Mouse (Mus musculus) hindbrain, embryonic 16.5 days (tissue): Measurements from ENCODE around the gene Xndc1. TPM values are rescaled to one million over a fixed set of nuclear protein-coding genes. Genes with fewer than 3 reads are reported as not detected.
"Not testable (repeated sequence)": the region's sequence is repeated elsewhere in the genome, so short reads cannot be mapped to it uniquely, and the experiment has no call there.

Source experiments
- ATAC-seq: fragments of 200-750 bp; cut with Nextera tagmentation; 2 replicates; pipeline ENCODE4 v1.8.0; 2017; ENCODE audit warnings: moderate TSS enrichment, moderate library complexity
- H3K27ac ChIP-seq: fragments of 300-500 bp; sonication (generic); 2 replicates; pipeline ENCODE4 v1.5.1; 2014; ENCODE audit warnings: low read depth, mild to moderate bottlenecking, control low read depth, low read length, moderate library complexity
- H3K27me3 ChIP-seq: fragments of 300-500 bp; sonication (generic); replicated peaks from 2 replicates; pipeline ENCODE4 v1.6.1; 2014; ENCODE audit warnings: low read length; ENCODE audit not compliant: control insufficient read depth, insufficient read depth
- H3K36me3 ChIP-seq: fragments of 300-500 bp; sonication (generic); 2 replicates; pipeline ENCODE4 v1.6.1; 2014; ENCODE audit warnings: mild to moderate bottlenecking, low read length, moderate library complexity, mixed read lengths; ENCODE audit not compliant: control insufficient read depth, insufficient read depth
- H3K4me1 ChIP-seq: fragments of 300-500 bp; sonication (generic); 2 replicates; pipeline ENCODE4 v1.6.1; 2014; ENCODE audit warnings: low read depth, low read length; ENCODE audit not compliant: control insufficient read depth, insufficient read depth
- H3K4me2 ChIP-seq: fragments of 300-500 bp; sonication (generic); 2 replicates; pipeline ENCODE4 v1.6.1; 2014; ENCODE audit warnings: mild to moderate bottlenecking, low read length, control low read depth, moderate library complexity
- H3K4me3 ChIP-seq: fragments of 300-500 bp; sonication (generic); 2 replicates; pipeline ENCODE4 v1.5.1; 2014; ENCODE audit warnings: mild to moderate bottlenecking, low read length, control low read depth, moderate library complexity
- H3K9ac ChIP-seq: fragments of 300-500 bp; sonication (generic); 2 replicates; pipeline ENCODE4 v1.6.1; 2014; ENCODE audit warnings: low read depth, mild to moderate bottlenecking, control low read depth, low read length, moderate library complexity
- H3K9me3 ChIP-seq: fragments of 300-500 bp; sonication (generic); 2 replicates; pipeline ENCODE4 v1.6.1; 2014; ENCODE audit warnings: mild to moderate bottlenecking, low read length, moderate library complexity; ENCODE audit not compliant: control insufficient read depth
- WGBS: fragments of 180-500 bp; shearing (Covaris S2); extraction: QIAGEN DNeasy Blood & Tissue Kit; methylation state at CpG from one replicate; pipeline ENCODE4 v1.1.7; 2014; 5-methylcytosine and 5-hydroxymethylcytosine counted together
- polyA plus RNA-seq: library from polyadenylated mRNA; unstranded; fragments of >200 nt; fragmentation: Nextera tagmentation; extraction: Ambion mirVana; gene quantifications from 2 replicates; pipeline ENCODE4 v1.2.1, GENCODE M21; 2015

The Xndc1 gene
- polyA plus RNA-seq, 1 experiment from 2014 or later, result 24.6 TPM

DNA sequence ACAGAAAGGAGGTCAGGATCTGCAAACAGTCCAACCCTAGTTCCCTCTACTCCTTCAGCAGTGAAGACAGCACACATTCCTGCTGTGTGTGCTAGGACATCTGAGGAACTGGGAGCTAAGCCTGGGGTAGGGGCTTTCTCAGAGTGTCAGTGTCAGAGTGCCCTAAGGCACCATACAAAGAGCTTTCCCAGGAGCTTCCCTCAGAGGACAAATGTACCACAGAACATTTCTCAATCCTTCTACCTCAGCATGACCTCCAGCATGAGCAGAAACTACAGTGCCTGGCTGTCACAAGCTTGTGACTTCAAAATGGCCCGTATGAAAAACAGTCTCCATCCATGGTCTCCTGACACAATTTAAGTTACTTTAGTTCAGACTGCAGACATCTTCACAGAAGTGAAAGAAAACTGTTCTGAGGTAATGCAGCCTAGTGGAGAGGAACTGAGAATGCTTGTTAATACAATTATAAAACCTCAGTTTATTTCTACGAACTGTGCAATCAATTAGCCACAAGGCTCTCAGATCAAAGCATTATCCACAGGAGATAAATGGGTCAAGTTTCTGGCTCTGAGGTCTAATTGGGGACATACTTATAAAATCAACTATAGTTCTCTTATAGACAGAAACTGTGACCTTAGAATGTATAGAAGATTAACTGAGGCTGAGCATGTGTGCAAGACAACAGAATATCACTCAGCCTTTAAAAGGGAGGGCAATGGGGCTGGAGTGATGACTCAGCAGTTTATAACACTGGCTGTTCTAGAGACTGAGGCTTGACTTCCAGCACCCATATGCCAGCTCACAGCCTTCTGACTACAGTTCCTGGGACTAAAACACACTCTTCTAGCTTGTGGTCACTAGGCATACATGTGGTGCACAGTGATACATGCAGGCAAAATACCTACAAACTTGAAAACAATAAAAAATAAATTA, 39.9 kb upstream of the Xndc1 start:
- H3K9me3 ChIP-seq, result no peaks in the 10 kb centered on the region
- H3K4me3 ChIP-seq, result no peak overlapping the region
- H3K4me1 ChIP-seq, result no peaks in the 10 kb centered on the region
- WGBS, result 83% methylated on average over 2 of the region's 2 CpGs
- H3K27me3 ChIP-seq, result no peaks in the 10 kb centered on the region
- H3K27ac ChIP-seq, result no peak overlapping the region
- H3K4me2 ChIP-seq, result no peak overlapping the region
- H3K9ac ChIP-seq, result no peak overlapping the region
- no peak for ATAC-seq
- H3K36me3 ChIP-seq, result peaks cover 32% of the 10 kb centered on the region

DNA sequence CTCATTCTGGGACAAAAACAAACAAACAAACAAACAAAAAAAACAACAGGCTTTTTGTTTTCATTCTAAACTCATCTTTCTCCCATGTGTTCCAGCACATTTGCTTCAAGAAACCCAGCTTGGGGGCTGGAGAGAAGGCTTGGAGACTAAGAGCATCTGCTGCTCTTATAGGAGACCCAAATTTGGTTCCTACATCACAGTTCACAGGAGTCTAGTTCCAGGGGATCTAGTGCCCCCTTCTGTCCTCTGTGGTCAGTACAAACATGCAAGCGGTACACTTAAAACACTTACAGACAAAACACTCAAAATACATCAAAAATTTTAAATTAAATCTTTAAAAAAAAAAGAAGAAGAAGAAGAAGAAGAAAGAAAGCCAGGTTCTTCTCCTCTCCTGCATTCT, 30.4 kb upstream of the Xndc1 start:
- Histone ChIP-seq H3K36me3 (peaks cover 38% of the 10 kb centered on the region), H3K4me1 (no peaks in the 10 kb centered on the region), H3K4me2 (no peak overlapping the region), H3K27me3 (no peaks in the 10 kb centered on the region), H3K4me3 (no peak overlapping the region), H3K27ac (no peak overlapping the region), H3K9me3 (no peaks in the 10 kb centered on the region), H3K9ac (no peak overlapping the region)
- WGBS, result 89% methylated on average over 1 of the region's 1 CpGs
- no peak for ATAC-seq

DNA sequence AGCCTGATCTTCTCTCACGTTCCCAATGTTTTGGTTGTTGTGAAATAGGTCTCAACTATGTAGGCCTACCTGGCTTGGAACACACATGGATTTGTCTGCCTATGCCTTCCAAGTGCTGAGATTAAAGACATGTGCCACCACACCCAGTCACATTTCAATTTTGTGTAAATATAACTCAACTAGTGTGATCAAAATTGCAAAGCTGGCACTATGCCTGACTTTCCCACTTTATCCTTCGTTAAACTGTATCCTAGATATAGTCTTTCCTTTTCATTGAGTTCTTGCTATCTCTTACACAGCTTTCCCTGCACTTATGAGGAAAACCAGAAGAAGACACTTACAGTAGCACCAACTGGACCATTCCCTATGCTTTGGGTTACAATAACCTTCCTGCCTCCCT, 29.8 kb upstream of the Xndc1 start:
- 91% methylated on average over 2 of the region's 2 CpGs for WGBS

DNA sequence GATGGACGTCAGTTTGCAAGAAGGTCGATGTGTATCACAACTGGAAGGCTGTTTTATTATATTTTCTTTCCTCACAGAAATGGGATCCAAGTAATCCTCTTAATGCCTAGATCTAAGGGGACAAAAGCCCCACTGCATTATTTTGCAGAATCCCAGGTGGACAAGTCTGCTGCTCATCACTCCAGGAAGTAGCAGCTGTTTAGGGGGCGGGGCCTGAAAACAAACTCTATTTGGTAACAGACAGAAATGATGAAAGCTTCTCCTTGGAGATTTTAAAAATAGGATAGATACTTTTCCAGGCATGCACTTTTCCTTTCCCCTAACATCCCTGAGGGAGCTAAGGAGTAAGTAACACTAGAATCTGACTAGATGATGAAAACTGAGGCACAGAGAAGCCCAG, 28.0 kb upstream of the Xndc1 start:
- Histone ChIP-seq H3K9me3 (no peaks in the 10 kb centered on the region), H3K4me1 (no peaks in the 10 kb centered on the region), H3K36me3 (peaks cover 37% of the 10 kb centered on the region), H3K4me3 (no peak overlapping the region), H3K9ac (no peak overlapping the region), H3K4me2 (no peak overlapping the region), H3K27me3 (no peaks in the 10 kb centered on the region), H3K27ac (no peak overlapping the region)
- ATAC-seq, result no peak
- 96% methylated on average over 3 of the region's 3 CpGs for WGBS

More for the DNA sequence above, 29.8 kb upstream of the Xndc1 start:
- Histone ChIP-seq H3K4me1 (no peaks in the 10 kb centered on the region), H3K9me3 (no peaks in the 10 kb centered on the region), H3K27me3 (no peaks in the 10 kb centered on the region), H3K36me3 (peaks cover 38% of the 10 kb centered on the region), H3K27ac (no peak overlapping the region), H3K4me3 (no peak overlapping the region), H3K4me2 (no peak overlapping the region), H3K9ac (no peak overlapping the region)
- no peak for ATAC-seq

DNA sequence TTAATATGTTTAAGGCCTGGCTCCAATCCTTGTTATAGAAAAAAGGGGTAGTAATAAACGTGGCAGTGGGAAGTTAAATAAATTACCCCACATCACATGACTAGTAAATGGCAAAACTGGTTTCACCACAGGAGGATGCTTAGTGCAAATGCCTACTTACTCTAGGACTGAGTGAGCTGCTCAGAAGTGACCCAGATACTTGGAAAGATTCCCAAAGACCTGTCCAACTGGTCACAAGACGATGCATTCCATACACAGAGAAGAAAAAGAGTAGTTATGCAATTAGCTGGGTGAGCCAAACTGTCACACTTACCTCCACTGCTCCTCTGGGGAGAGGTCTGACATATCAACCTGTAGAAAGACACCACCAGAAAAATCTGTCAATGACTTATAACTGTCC, 23.0 kb upstream of the Xndc1 start:
- no peaks in the 10 kb centered on the region for H3K9me3 ChIP-seq
- peaks cover 17% of the 10 kb centered on the region for H3K36me3 ChIP-seq
- no peak for ATAC-seq
- WGBS, result 82% methylated on average over 2 of the region's 2 CpGs
- no peaks in the 10 kb centered on the region for H3K4me1 ChIP-seq
- H3K4me3 ChIP-seq, result no peak overlapping the region
- no peaks in the 10 kb centered on the region for H3K27me3 ChIP-seq
- H3K4me2 ChIP-seq, result no peak overlapping the region
- H3K9ac ChIP-seq, result no peak overlapping the region
- H3K27ac ChIP-seq, result no peak overlapping the region

DNA sequence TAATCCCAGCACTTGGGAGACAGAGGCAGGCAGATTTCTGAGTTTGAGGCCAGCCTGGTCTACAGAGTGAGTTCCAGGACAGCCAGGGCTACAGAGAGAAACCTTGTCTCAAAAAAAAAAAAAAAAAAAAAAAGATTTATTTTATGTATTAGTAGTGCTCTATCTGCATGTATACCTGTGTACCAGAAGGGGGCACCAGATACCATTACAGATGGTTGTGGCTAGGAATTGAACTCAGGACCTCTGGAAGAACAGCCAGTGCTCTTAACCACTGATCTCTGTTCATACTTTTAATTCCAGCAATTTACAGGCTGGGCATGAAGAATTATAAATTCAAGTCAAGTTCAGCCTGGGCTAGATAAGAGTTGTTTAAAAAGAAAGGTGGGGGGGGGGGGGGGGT, 16.8 kb upstream of the Xndc1 start:
- H3K27ac ChIP-seq, H3K9ac ChIP-seq, H3K9me3 ChIP-seq, ATAC-seq, H3K36me3 ChIP-seq, H3K4me3 ChIP-seq, H3K4me2 ChIP-seq, H3K4me1 ChIP-seq, H3K27me3 ChIP-seq: not testable (repeated sequence)

DNA sequence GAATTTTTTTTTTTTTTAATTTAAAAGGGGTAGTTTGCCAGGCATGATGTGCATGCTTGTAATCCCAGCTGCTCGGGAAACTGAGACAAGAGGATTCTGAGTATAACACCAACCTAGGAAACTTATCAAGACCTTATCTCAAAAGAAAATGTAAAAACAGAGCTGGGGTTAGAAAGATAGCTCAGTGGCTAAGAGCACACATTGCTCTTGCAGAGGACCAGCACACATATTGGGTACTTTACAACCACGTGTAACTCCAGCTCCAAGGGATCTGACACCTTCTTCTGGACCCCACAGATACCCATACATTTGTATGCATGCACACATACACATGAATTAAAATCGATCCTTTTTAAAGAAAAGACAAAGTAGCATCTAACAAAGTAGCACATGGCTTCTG, 4.0 kb upstream of the Xndc1 start:
- Histone ChIP-seq H3K27me3 (no peaks in the 10 kb centered on the region), H3K27ac (no peak overlapping the region), H3K9ac (no peak overlapping the region), H3K36me3 (peaks cover 6% of the 10 kb centered on the region), H3K4me1 (peaks cover 21% of the 10 kb centered on the region), H3K4me3 (no peak overlapping the region), H3K9me3 (no peaks in the 10 kb centered on the region), H3K4me2 (no peak overlapping the region)
- WGBS, result 95% methylated on average over 3 of the region's 3 CpGs
- no peak for ATAC-seq

DNA sequence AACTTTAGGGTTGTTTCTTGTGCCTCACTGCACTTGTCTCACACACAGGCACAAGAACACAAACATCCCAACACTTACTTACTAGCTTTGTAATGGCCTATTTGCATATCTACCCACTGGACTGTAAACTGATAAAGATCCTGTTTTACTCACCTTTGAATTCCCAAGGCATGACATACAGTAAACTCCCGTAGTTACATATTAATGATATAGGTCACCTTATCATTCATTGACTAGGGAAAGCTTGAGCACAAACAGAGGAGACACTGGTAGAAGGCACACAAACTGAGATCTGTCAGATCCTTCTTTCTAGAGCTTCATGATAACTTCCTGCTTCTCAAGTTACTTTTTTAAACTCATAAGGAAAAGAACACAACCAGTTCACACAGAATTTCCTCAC, 3.1 kb upstream of the Xndc1 start:
- WGBS, result 96% methylated on average over 1 of the region's 1 CpGs

DNA sequence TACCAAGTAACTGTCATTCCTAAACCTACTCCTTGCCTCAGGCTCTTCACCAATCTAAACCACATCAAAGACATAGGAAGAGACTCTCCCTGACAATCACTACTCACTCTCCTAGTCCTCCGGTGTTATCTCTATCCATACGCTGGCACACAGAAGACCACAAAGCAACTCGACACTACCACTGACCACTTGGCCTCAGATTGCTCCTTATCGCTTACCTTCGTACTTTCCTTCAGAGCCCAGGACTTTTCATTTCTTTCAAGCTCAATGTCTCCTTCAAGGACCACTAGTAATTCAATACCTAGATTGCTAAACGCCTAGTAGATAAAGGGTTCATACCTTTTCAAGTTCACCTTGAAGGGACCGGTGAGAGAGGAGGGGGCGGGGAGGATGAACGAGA, 1.4 kb upstream of the Xndc1 start:
- Histone ChIP-seq H3K4me1 (peaks cover 24% of the 10 kb centered on the region), H3K36me3 (peaks cover 6% of the 10 kb centered on the region), H3K4me2 (peak overlapping the region; percentile 82), H3K4me3 (peak overlapping the region; percentile 77), H3K9me3 (no peaks in the 10 kb centered on the region), H3K27me3 (no peaks in the 10 kb centered on the region), H3K9ac (no peak overlapping the region), H3K27ac (no peak overlapping the region)
- WGBS, result 93% methylated on average over 9 of the region's 9 CpGs
- no peak for ATAC-seq

More for the DNA sequence above, 3.1 kb upstream of the Xndc1 start:
- Histone ChIP-seq H3K4me1 (peaks cover 24% of the 10 kb centered on the region), H3K36me3 (peaks cover 6% of the 10 kb centered on the region), H3K27ac (no peak overlapping the region), H3K4me3 (no peak overlapping the region), H3K9ac (no peak overlapping the region), H3K27me3 (no peaks in the 10 kb centered on the region), H3K4me2 (no peak overlapping the region), H3K9me3 (no peaks in the 10 kb centered on the region)
- ATAC-seq, result no peak
